Mouse (Mus musculus): ENCODE results near the gene Grb2.

- no peak for TF ChIP-seq CTCF (IDR thresholded peaks at IDR 0.05; ENCODE audit: insufficient read depth, low read depth, low read length)
- no peak for TF ChIP-seq POLR2A (IDR thresholded peaks at IDR 0.05; ENCODE audit: insufficient read depth, low read depth, low read length)
Observed at GRCm38 (mm10) chr11:115641664-115642036, 66.7 kb downstream of the Grb2 start.
